Mouse (Mus musculus): ENCODE data around the gene Sugp2.

DNA sequence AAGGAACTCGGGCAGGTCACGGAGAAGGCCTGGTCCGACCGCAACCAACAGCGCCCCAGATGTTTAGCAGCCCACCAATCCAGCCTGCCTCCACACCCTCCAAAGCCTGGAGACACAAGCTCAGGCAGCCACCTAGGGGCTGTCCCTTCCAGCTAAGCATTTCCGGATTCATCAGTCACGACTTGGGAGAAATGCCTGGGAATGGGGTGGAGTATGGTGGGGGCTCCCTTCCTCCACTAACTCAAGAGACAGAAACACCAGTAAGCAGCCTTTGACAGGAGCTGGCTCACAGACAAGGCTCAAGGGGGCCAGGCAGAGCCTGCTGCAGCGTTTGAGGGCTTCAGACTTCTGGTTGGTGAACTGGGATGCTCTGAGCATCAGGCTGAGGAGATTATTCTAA lies 23.5 kb upstream of the Sugp2 start:
- TF ChIP-seq EP300 (IDR thresholded peaks at IDR 0.05; ENCODE audit: low read length): no peak
- no peak for TF ChIP-seq GABPA (IDR thresholded peaks at IDR 0.05; ENCODE audit: insufficient replicate concordance, low read depth, low read length)
- no peak for TF ChIP-seq CTCF (conservative IDR thresholded peaks at IDR 0.05 in 1 of 2, IDR thresholded peaks at IDR 0.05 in 1 of 2; ENCODE audit: low read depth in 2 of 2, low read length in 2 of 2)
- TF ChIP-seq USF2 (conservative IDR thresholded peaks at IDR 0.05; ENCODE audit: low read depth, low read length): no peak
- TF ChIP-seq RAD21 (IDR thresholded peaks at IDR 0.05; ENCODE audit: low read depth, low read length): no peak
- TF ChIP-seq USF1 (IDR thresholded peaks at IDR 0.05; ENCODE audit: low read depth, low read length): no peak
- TF ChIP-seq CHD2 (IDR thresholded peaks at IDR 0.05; ENCODE audit: low read length): no peak
- TF ChIP-seq MXI1 (IDR thresholded peaks at IDR 0.05; ENCODE audit: low read depth, low read length): no peak

Data from CH12.LX (cell line).